Mouse (Mus musculus) kidney, postnatal 0 days (tissue): ENCODE measurements around the gene Rgs7. TPM values are rescaled to one million over a fixed set of nuclear protein-coding genes. Genes with fewer than 3 reads are reported as not detected.

Source experiments
- ATAC-seq: fragments of 200-750 bp; cut with Nextera tagmentation; replicated peaks from 2 replicates; pipeline ENCODE4 v1.8.0; 2017; ENCODE audit warnings: low read depth, moderate number of reproducible peaks, moderate TSS enrichment, moderate library complexity; ENCODE audit not compliant: low FRiP score
- DNase-seq: peaks from one replicate; pipeline ENCODE4 v3.0.0-alpha.2; 2016; ENCODE audit warnings: low spot score
- H3K27ac ChIP-seq: fragments of 300-500 bp; sonication (generic); 2 replicates; pipeline ENCODE4 v1.5.1; 2014; ENCODE audit warnings: mild to moderate bottlenecking
- H3K27me3 ChIP-seq: fragments of 300-500 bp; sonication (generic); 2 replicates; pipeline ENCODE4 v1.6.1; 2014; ENCODE audit warnings: low read length, mixed read lengths; ENCODE audit not compliant: insufficient read depth
- H3K36me3 ChIP-seq: fragments of 300-500 bp; sonication (generic); 2 replicates; pipeline ENCODE4 v1.6.1; 2014; ENCODE audit warnings: low read length, mixed read lengths; ENCODE audit not compliant: insufficient read depth
- H3K4me1 ChIP-seq: fragments of 300-500 bp; sonication (generic); replicated peaks from 2 replicates; pipeline ENCODE4 v1.6.1; 2014; ENCODE audit warnings: antibody characterized with exemption, low read length, mixed read lengths; ENCODE audit not compliant: insufficient read depth
- H3K4me2 ChIP-seq: fragments of 300-500 bp; sonication (generic); 2 replicates; pipeline ENCODE4 v1.6.1; 2014; ENCODE audit warnings: mild to moderate bottlenecking, low read length, moderate library complexity, mixed read lengths
- H3K4me3 ChIP-seq: fragments of 300-500 bp; sonication (generic); replicated peaks from 2 replicates; pipeline ENCODE4 v1.5.1; 2014; ENCODE audit warnings: low read depth, low read length
- H3K9ac ChIP-seq: fragments of 300-500 bp; sonication (generic); 2 replicates; pipeline ENCODE4 v1.6.1; 2014; ENCODE audit warnings: low read depth, low read length
- H3K9me3 ChIP-seq: fragments of 300-500 bp; sonication (generic); replicated peaks from 2 replicates; pipeline ENCODE4 v1.6.1; 2016; ENCODE audit warnings: low read length, inconsistent platforms, mixed read lengths
- CTCF ChIP-seq: IDR thresholded peaks from 2 replicates; pipeline ENCODE4 v1.5.1; 2016; ENCODE audit warnings: antibody characterized with exemption, low read depth, mild to moderate bottlenecking, moderate library complexity
- WGBS: fragments of 180-500 bp; shearing (Covaris S2); extraction: QIAGEN DNeasy Blood & Tissue Kit; methylation state at CpG from one replicate; pipeline ENCODE4 v1.1.7; 2014; 5-methylcytosine and 5-hydroxymethylcytosine counted together
- polyA plus RNA-seq: library from polyadenylated mRNA; unstranded; fragments of >200 nt; fragmentation: Nextera tagmentation; extraction: Ambion mirVana; gene quantifications from 2 replicates; pipeline ENCODE4 v1.2.1, GENCODE M21; 2015

The Rgs7 gene
- polyA plus RNA-seq, 1 experiment from 2014 or later, result 0.53 TPM

- Histone ChIP-seq H3K4me1 (no peaks in the 10 kb centered on the region), H3K9ac (no peak overlapping the region), H3K9me3 (no peaks in the 10 kb centered on the region), H3K27me3 (no peaks in the 10 kb centered on the region), H3K4me2 (no peak overlapping the region), H3K36me3 (no peaks in the 10 kb centered on the region), H3K4me3 (no peak overlapping the region), H3K27ac (no peak overlapping the region)
- 83% methylated on average over 2 of the region's 2 CpGs for WGBS
- ATAC-seq, result no peak
- no peak for DNase-seq
- TF ChIP-seq CTCF, result no peak
These were observed 124.2 kb downstream of the Rgs7 start for GRCm38 (mm10) chr1:175368062-175368461.

DNA sequence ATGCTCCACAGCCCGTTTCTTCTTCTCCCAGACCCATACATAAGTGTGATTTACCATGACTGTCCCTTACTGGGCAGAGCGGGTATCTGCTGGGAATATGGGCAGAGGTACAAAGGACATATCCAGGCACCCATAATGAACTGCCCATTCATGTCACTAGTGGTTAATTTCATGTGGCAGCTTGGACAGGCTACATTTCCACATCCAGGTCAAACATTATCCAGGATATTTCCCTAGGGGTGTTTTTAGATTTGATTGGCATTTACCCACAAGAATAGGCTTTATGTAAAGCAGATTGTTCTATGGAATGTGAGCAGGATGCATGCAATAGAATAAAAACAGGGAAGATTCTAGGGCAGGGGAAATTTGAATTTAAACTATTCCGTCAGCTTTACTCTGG is 128.7 kb downstream of the Rgs7 start:
- no peaks in the 10 kb centered on the region for H3K4me1 ChIP-seq
- H3K4me2 ChIP-seq, result no peak overlapping the region
- TF ChIP-seq CTCF, result no peak
- no peak overlapping the region for H3K4me3 ChIP-seq
- no peak for ATAC-seq
- WGBS, result 73% methylated on average over 3 of the region's 3 CpGs
- no peaks in the 10 kb centered on the region for H3K27me3 ChIP-seq
- H3K9me3 ChIP-seq, result no peaks in the 10 kb centered on the region
- H3K9ac ChIP-seq, result no peak overlapping the region
- H3K27ac ChIP-seq, result no peak overlapping the region
- no peak for DNase-seq
- no peaks in the 10 kb centered on the region for H3K36me3 ChIP-seq

GRCm38 (mm10) chr1:175359411-175360366 is 132.6 kb downstream of the Rgs7 start:
- no peak overlapping the region for H3K9ac ChIP-seq
- ATAC-seq, result no peak
- peak; percentile 48 for DNase-seq
- no peaks in the 10 kb centered on the region for H3K9me3 ChIP-seq
- H3K4me3 ChIP-seq, result no peak overlapping the region
- TF ChIP-seq CTCF, result no peak
- no peaks in the 10 kb centered on the region for H3K27me3 ChIP-seq
- no peaks in the 10 kb centered on the region for H3K36me3 ChIP-seq
- H3K4me1 ChIP-seq, result no peaks in the 10 kb centered on the region
- no peak overlapping the region for H3K4me2 ChIP-seq
- 25% methylated on average over 7 of the region's 7 CpGs for WGBS
- H3K27ac ChIP-seq, result no peak overlapping the region

GRCm38 (mm10) chr1:175352921-175353320 is 139.4 kb downstream of the Rgs7 start:
- no peak for ATAC-seq
- H3K4me1 ChIP-seq, result no peaks in the 10 kb centered on the region
- H3K4me3 ChIP-seq, result no peak overlapping the region
- H3K9me3 ChIP-seq, result no peaks in the 10 kb centered on the region
- H3K36me3 ChIP-seq, result no peaks in the 10 kb centered on the region
- H3K27ac ChIP-seq, result no peak overlapping the region
- no peak overlapping the region for H3K4me2 ChIP-seq
- no peak overlapping the region for H3K9ac ChIP-seq
- 88% methylated on average over 4 of the region's 4 CpGs for WGBS
- no peak for DNase-seq
- no peak for TF ChIP-seq CTCF
- H3K27me3 ChIP-seq, result no peaks in the 10 kb centered on the region

- H3K36me3 ChIP-seq, result no peaks in the 10 kb centered on the region
- DNase-seq, result no peak
- 86% methylated on average over 1 of the region's 1 CpGs for WGBS
These were observed 146.1 kb downstream of the Rgs7 start for GRCm38 (mm10) chr1:175346162-175346561.

DNA sequence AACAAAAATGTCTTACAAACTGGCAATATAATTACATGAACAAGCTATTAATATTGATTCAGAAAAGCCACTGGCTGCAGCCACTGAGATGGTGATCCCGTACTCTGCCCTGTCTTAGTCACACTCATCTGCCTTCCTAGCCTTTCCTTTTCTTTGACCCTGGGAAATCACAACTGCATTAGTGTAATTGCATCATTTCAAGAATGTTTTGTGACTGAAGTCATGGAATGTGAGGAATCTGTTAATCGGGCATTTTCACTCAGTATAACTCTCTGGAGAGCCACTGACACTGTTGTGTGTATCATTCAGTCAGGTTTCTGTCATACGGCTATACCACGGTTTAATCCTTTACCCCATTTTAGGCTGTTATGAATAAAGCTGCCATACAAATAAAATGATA is 156.1 kb downstream of the Rgs7 start:
- H3K4me1 ChIP-seq, result no peaks in the 10 kb centered on the region
- TF ChIP-seq CTCF, result no peak
- ATAC-seq (no peak), DNase-seq (no peak)
- no peak overlapping the region for H3K9ac ChIP-seq
- H3K27ac ChIP-seq, result no peak overlapping the region
- 76% methylated on average over 4 of the region's 4 CpGs for WGBS
- no peak overlapping the region for H3K4me2 ChIP-seq
- H3K36me3 ChIP-seq, result no peaks in the 10 kb centered on the region
- no peaks in the 10 kb centered on the region for H3K9me3 ChIP-seq
- H3K4me3 ChIP-seq, result no peak overlapping the region
- no peaks in the 10 kb centered on the region for H3K27me3 ChIP-seq

More at GRCm38 (mm10) chr1:175346162-175346561, 146.1 kb downstream of the Rgs7 start:
- peak; percentile 26; the same call in 1 of the 2 replicates for TF ChIP-seq CTCF
- ATAC-seq, result no peak
- Histone ChIP-seq H3K9me3 (no peaks in the 10 kb centered on the region), H3K9ac (no peak overlapping the region), H3K27ac (no peak overlapping the region), H3K4me3 (no peak overlapping the region), H3K27me3 (no peaks in the 10 kb centered on the region), H3K4me1 (no peaks in the 10 kb centered on the region), H3K4me2 (no peak overlapping the region)
